Mouse (Mus musculus): ENCODE measurements around the gene Tpcn1. TPM values are rescaled to one million over a fixed set of nuclear protein-coding genes. Genes with fewer than 3 reads are reported as not detected.

Gene Tpcn1
- polyA plus RNA-seq, 1 experiment from 2014 or later = 48.6 TPM

GRCm38 (mm10) chr5:120560616-120561311 is 27.7 kb downstream of the Tpcn1 start:
- DNase-seq (ENCODE audit: low spot score) = peak; percentile 36

- DNase-seq (ENCODE audit: low spot score) = no peak
Observed at GRCm38 (mm10) chr5:120560129-120560615, 28.3 kb downstream of the Tpcn1 start.

- DNase-seq (ENCODE audit: low spot score) = peak; percentile 21
Observed at GRCm38 (mm10) chr5:120558762-120559161, 29.7 kb downstream of the Tpcn1 start.

- no peak for DNase-seq (ENCODE audit: low spot score)
Observed at GRCm38 (mm10) chr5:120558041-120558440, 30.4 kb downstream of the Tpcn1 start.

GRCm38 (mm10) chr5:120555871-120556270 is 32.6 kb downstream of the Tpcn1 start:
- DNase-seq (ENCODE audit: low spot score) = no peak

GRCm38 (mm10) chr5:120550673-120551072 is 37.8 kb downstream of the Tpcn1 start:
- DNase-seq (ENCODE audit: low spot score) = no peak

GRCm38 (mm10) chr5:120550137-120550536 is 38.3 kb downstream of the Tpcn1 start:
- no peak for DNase-seq (ENCODE audit: low spot score)

GRCm38 (mm10) chr5:120548236-120548850 is 40.1 kb downstream of the Tpcn1 start:
- DNase-seq (ENCODE audit: low spot score) = no peak

GRCm38 (mm10) chr5:120536632-120537031 is 51.8 kb downstream of the Tpcn1 start:
- no peak for DNase-seq (ENCODE audit: low spot score)

- DNase-seq (ENCODE audit: low spot score) = no peak
Observed at GRCm38 (mm10) chr5:120536046-120536445, 52.4 kb downstream of the Tpcn1 start.

GRCm38 (mm10) chr5:120534686-120535075 is 53.8 kb downstream of the Tpcn1 start:
- no peak for DNase-seq (ENCODE audit: low spot score)

- no peak for DNase-seq (ENCODE audit: low spot score)
Observed at GRCm38 (mm10) chr5:120534071-120534685, 54.3 kb downstream of the Tpcn1 start.

- no peak for DNase-seq (ENCODE audit: low spot score)
Observed at GRCm38 (mm10) chr5:120531631-120532030, 56.8 kb downstream of the Tpcn1 start.

GRCm38 (mm10) chr5:120527296-120527964 is 61.0 kb downstream of the Tpcn1 start:
- DNase-seq (ENCODE audit: low spot score) = peak; percentile 43

- DNase-seq (ENCODE audit: low spot score) = no peak
Observed at GRCm38 (mm10) chr5:120526311-120526710, 62.2 kb downstream of the Tpcn1 start.

- DNase-seq (ENCODE audit: low spot score) = no peak
Observed at GRCm38 (mm10) chr5:120525737-120526136, 62.7 kb downstream of the Tpcn1 start.

- DNase-seq (ENCODE audit: low spot score) = no peak
Observed at GRCm38 (mm10) chr5:120524736-120525135, 63.7 kb downstream of the Tpcn1 start.

- peak; percentile 51 for DNase-seq (ENCODE audit: low spot score)
Observed at GRCm38 (mm10) chr5:120522649-120523048, 65.8 kb downstream of the Tpcn1 start.

- no peak for DNase-seq (ENCODE audit: low spot score)
Observed at GRCm38 (mm10) chr5:120517552-120517951, 70.9 kb downstream of the Tpcn1 start.

- DNase-seq (ENCODE audit: low spot score) = no peak
Observed at GRCm38 (mm10) chr5:120516221-120516984, 72.1 kb downstream of the Tpcn1 start.

- DNase-seq (ENCODE audit: low spot score) = no peak
Observed at GRCm38 (mm10) chr5:120515451-120515850, 73.0 kb downstream of the Tpcn1 start.
